Comparison of ENCODE assay signal across 19 mouse cellular contexts in genomic region chr2:180307680-180308079, GRCm38 (mm10). TPM values are rescaled to one million over a fixed set of nuclear protein-coding genes. Genes with fewer than 3 reads are reported as not detected.
"Had no signal": no experiment of that assay in that cellular context is flagged by ENCODE, and none has a peak within 500 bp of the region (broad histone marks: within the 10 kb centered on the region; RNA-seq: fewer than 3 reads in every experiment).

No protein-coding gene starts in this region.

- H3K4me3 ChIP-seq: kidney, embryonic 15.5 days; limb, embryonic 12.5 days; midbrain, embryonic 10.5 days; myocyte; neural tube, embryonic 15.5 days had no signal

- H3K4me1 ChIP-seq: limb, embryonic 12.5 days; midbrain, embryonic 10.5 days; neural tube, embryonic 15.5 days had no signal

- H3K36me3 ChIP-seq: kidney, embryonic 15.5 days; limb, embryonic 12.5 days; midbrain, embryonic 10.5 days; neural tube, embryonic 15.5 days had no signal

- H3K27me3 ChIP-seq: kidney, embryonic 15.5 days; limb, embryonic 12.5 days; neural tube, embryonic 15.5 days had no signal

- H3K27ac ChIP-seq: kidney, embryonic 15.5 days; limb, embryonic 12.5 days; liver, embryonic 14.5 days; midbrain, embryonic 10.5 days; neural tube, embryonic 15.5 days had no signal

- H3K9me3 ChIP-seq: kidney, embryonic 15.5 days; limb, embryonic 12.5 days; midbrain, embryonic 10.5 days; neural tube, embryonic 15.5 days had no signal

- DNase-seq: kidney, adult 2 months; kidney, postnatal 25 days; liver; lung, adult 18-20 months; midbrain, embryonic 14.5 days; spleen, adult 18-20 months; thymus, adult 18-20 months; thymus, postnatal 14 days had no signal

- ATAC-seq: intestine, embryonic 16.5 days had no signal

- H3K9ac ChIP-seq: kidney, embryonic 15.5 days; limb, embryonic 12.5 days; liver, embryonic 14.5 days; neural tube, embryonic 15.5 days had no signal

- H3K4me2 ChIP-seq: kidney, embryonic 15.5 days; limb, embryonic 12.5 days; neural tube, embryonic 15.5 days had no signal

RNA-seq across cellular contexts. Expression of gene Rbbp8nl, which starts 18.0 kb away (rescaled TPM):
- total RNA-seq: layer of hippocampus, postnatal 25 days; left cerebral cortex, adult 8-10 months; left cerebral cortex, postnatal 36 days had no signal
- polyA plus RNA-seq: midbrain, embryonic 14.5 days; myocyte; neural tube, embryonic 11.5 days; neural tube, embryonic 15.5 days had no signal

RNA-seq across cellular contexts. Expression of gene Gata5, which starts 26.8 kb away (rescaled TPM):
- total RNA-seq: layer of hippocampus, postnatal 25 days; left cerebral cortex, adult 8-10 months; left cerebral cortex, postnatal 36 days had no signal
- polyA plus RNA-seq: midbrain, embryonic 14.5 days; myocyte had no signal
